Mouse (Mus musculus) spleen, adult 2 months (tissue): ENCODE results near the gene Ifnk. TPM values are rescaled to one million over a fixed set of nuclear protein-coding genes. Genes with fewer than 3 reads are reported as not detected.

Source experiments
- DNase-seq, 2 experiments: peaks; one replicate each; pipeline versions ENCODE4 v3.0.0 to v3.0.0-alpha.2; 2012 to 2021; ENCODE audit warnings: low spot score in 2 of 2, low read depth in 1 of 2
- H3K27ac ChIP-seq: fragments of 200-500 bp; 2 replicates; pipeline ENCODE4 v1.5.1; 2012; ENCODE audit warnings: low read length, inconsistent platforms; ENCODE audit not compliant: insufficient read depth
- H3K27me3 ChIP-seq: fragments of 200-500 bp; 2 replicates; pipeline ENCODE4 v1.6.1; 2012; ENCODE audit warnings: mild to moderate bottlenecking, moderate library complexity, low read length, inconsistent platforms; ENCODE audit not compliant: control insufficient read depth, insufficient read depth
- H3K36me3 ChIP-seq: fragments of 200-500 bp; 2 replicates; pipeline ENCODE4 v1.6.1; 2012; ENCODE audit warnings: mild to moderate bottlenecking, low read length, inconsistent platforms; ENCODE audit not compliant: control insufficient read depth, insufficient read depth
- H3K4me1 ChIP-seq: fragments of 200-500 bp; 2 replicates; pipeline ENCODE4 v1.6.1; 2011; ENCODE audit warnings: inconsistent platforms; ENCODE audit not compliant: control insufficient read depth, insufficient read depth, insufficient read length
- H3K4me3 ChIP-seq: fragments of 200-500 bp; 2 replicates; pipeline ENCODE4 v1.5.1; 2011; ENCODE audit warnings: mild to moderate bottlenecking, inconsistent platforms; ENCODE audit not compliant: insufficient read depth, insufficient read length; ENCODE audit errors: extremely low read depth
- CTCF ChIP-seq: fragments of 200-500 bp; IDR thresholded peaks from 2 replicates; pipeline ENCODE4 v1.5.1; 2011; ENCODE audit warnings: mild to moderate bottlenecking, inconsistent platforms; ENCODE audit not compliant: insufficient read depth, insufficient read length, insufficient replicate concordance; ENCODE audit errors: extremely low read depth
- POLR2A ChIP-seq: fragments of 200-500 bp; IDR thresholded peaks from 2 replicates; pipeline ENCODE4 v1.6.1; 2011; ENCODE audit warnings: low read depth, low read length, inconsistent platforms
- WGBS: fragments of 180-500 bp; shearing (Covaris S2); methylation state at CpG from one replicate; pipeline ENCODE4 v1.1.7; 2018; 5-methylcytosine and 5-hydroxymethylcytosine counted together
- polyA plus RNA-seq: library from polyadenylated mRNA; depleted of rRNA; stranded (reverse); fragments of >200 nt; gene quantifications from 2 replicates; pipeline ENCODE4 v1.2.3, GENCODE M21; 2012

Gene Ifnk
- polyA plus RNA-seq, 1 experiment, result not detected

DNA sequence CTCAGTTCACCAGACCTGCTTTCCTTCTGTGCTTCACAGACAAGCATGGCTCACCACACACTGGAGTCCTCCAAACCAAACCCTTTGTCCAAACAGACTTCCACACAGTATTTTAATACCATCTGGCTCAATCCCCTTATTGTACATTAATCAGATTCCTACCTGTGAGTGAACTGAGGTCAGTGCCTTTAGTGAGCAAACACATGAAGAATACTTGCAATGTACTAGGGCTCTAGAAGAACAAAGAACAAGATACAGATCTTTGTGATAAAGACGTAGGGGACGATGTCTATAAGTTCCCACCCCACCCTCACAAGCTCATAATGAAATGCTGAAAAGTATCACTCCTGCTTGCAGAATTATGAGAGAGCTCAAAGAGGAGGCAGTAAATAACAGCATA, 33.0 kb upstream of the Ifnk start:
- no peak overlapping the region for H3K27ac ChIP-seq
- no peak for TF ChIP-seq POLR2A
- no peak for TF ChIP-seq CTCF
- 70% methylated on average over 2 of the region's 2 CpGs for WGBS
- no peaks in the 10 kb centered on the region; the same call in 1 of the 2 replicates for H3K4me1 ChIP-seq
- H3K36me3 ChIP-seq, result no peaks in the 10 kb centered on the region
- H3K27me3 ChIP-seq, result no peaks in the 10 kb centered on the region
- no peak for DNase-seq
- no peak overlapping the region for H3K4me3 ChIP-seq

DNA sequence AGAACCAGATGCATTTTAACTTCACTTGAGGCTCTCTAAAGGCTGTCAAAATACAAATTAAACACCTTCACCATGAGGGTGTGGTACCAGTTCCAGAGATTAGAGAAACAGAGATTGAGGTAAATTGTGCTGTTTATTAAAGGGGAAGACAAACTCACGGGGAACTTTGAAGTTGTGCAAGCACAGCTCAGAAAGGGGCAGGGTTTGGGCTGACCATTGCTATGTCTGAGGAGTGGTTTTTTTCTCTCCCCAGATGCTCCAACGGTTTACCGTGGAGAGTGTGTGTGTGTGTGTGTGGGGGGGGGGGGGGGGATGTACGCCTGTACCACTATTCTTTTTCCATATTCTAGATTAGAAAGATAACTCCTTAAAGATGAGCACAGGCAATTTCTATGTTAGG, 31.7 kb upstream of the Ifnk start:
- no peak for DNase-seq
- no peak overlapping the region for H3K27ac ChIP-seq
- TF ChIP-seq POLR2A (no peak), CTCF (no peak)
- 61% methylated on average over 4 of the region's 4 CpGs for WGBS
- no peaks in the 10 kb centered on the region for H3K36me3 ChIP-seq
- no peaks in the 10 kb centered on the region for H3K27me3 ChIP-seq
- no peaks in the 10 kb centered on the region; the same call in 1 of the 2 replicates for H3K4me1 ChIP-seq
- no peak overlapping the region for H3K4me3 ChIP-seq

DNA sequence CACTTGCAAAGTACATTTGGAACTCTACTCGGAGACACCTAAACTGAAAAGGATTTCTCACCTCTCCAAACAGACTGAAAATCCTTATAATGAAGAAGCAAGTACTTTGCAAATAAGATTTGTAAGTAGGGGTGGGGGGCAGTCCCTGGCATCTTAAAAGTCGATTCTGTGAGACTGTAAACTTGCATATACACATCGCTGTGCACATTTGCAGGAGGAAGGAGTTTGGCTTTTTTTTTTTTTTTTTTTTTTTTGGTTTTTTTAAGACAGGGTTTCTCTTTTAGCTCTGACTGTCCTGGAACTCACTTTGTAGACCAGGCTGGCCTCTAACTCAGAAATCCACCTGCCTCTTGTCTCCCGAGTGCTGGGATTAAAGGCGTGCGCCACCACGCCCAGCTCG, 31.3 kb upstream of the Ifnk start:
- Histone ChIP-seq H3K36me3 (no peaks in the 10 kb centered on the region), H3K4me3 (no peak overlapping the region), H3K27ac (no peak overlapping the region), H3K4me1 (no peaks in the 10 kb centered on the region; the same call in 1 of the 2 replicates), H3K27me3 (no peaks in the 10 kb centered on the region)
- DNase-seq, result no peak
- no peak for TF ChIP-seq CTCF
- TF ChIP-seq POLR2A, result no peak
- WGBS, result 86% methylated on average over 8 of the region's 8 CpGs

DNA sequence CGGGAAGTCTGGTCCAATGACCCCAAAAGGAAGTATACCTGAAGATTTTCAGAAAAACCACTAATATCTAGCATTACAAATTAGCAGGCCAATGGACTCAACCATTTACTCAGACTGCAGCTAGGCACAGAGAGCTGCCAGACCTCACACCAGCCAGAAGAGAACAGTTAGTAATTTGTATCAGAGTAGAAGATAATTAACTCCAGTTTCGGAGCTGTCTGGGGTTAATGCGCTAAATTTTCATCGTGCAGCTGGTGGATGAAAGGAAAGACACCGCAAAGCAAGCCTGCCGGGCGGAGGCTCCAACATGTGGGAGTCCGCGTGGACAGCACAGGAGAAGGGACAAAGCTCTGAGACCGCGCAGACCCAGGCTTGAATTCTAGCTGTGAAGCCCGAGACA, 30.8 kb upstream of the Ifnk start:
- 88% methylated on average over 12 of the region's 12 CpGs for WGBS
- no peaks in the 10 kb centered on the region; the same call in 1 of the 2 replicates for H3K4me1 ChIP-seq
- H3K4me3 ChIP-seq, result no peak overlapping the region
- no peaks in the 10 kb centered on the region for H3K27me3 ChIP-seq
- no peaks in the 10 kb centered on the region for H3K36me3 ChIP-seq
- H3K27ac ChIP-seq, result no peak overlapping the region
- TF ChIP-seq POLR2A (no peak), CTCF (no peak)
- DNase-seq, result no peak

DNA sequence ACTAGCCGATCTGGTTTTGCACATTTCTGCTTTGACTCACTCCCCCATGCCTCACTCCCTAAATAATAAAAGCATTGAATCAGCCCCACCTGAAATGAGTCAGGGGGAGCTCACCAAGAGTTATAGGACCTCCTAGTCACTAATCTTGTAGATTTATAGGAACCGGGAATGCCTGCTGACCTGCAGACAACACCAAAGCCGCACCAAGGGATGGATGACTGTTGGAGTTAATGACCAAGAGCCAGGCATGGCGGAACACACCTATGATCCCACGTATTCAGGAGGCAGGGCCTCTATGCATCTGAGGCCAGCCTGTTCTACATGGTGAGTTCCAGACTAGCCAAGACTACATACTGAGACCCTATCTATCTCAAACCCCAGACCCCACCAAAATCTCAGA, 28.8 kb upstream of the Ifnk start:
- Histone ChIP-seq H3K27ac (no peak overlapping the region), H3K27me3 (no peaks in the 10 kb centered on the region), H3K4me1 (no peaks in the 10 kb centered on the region), H3K4me3 (no peak overlapping the region), H3K36me3 (no peaks in the 10 kb centered on the region)
- 97% methylated on average over 5 of the region's 5 CpGs for WGBS
- TF ChIP-seq CTCF (no peak), POLR2A (no peak)
- no peak for DNase-seq

DNA sequence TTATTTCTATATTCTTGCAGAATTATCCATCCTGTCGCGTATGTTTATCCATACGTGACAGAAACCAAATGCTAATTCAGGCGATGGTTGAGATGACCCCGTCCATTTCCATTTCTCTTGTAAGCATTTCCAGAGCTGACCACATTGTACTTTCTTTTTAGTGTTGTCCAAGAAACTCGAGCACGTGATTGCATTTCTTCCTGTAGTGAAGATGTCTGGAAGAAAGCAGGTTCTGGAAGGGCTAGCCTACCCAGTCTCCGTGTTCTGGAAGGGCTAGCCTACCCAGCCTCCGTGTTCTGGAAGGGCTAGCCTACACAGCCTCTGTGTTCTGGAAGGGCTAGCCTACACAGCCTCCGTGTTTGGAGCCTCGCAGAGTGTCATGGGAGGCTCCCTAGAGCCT, 27.8 kb upstream of the Ifnk start:
- Histone ChIP-seq H3K36me3 (no peaks in the 10 kb centered on the region), H3K4me3 (no peak overlapping the region), H3K27me3 (no peaks in the 10 kb centered on the region), H3K27ac (no peak overlapping the region), H3K4me1 (no peaks in the 10 kb centered on the region)
- DNase-seq, result no peak
- TF ChIP-seq CTCF, result no peak
- no peak for TF ChIP-seq POLR2A
- 91% methylated on average over 11 of the region's 11 CpGs for whole genome bisulfite sequencing

DNA sequence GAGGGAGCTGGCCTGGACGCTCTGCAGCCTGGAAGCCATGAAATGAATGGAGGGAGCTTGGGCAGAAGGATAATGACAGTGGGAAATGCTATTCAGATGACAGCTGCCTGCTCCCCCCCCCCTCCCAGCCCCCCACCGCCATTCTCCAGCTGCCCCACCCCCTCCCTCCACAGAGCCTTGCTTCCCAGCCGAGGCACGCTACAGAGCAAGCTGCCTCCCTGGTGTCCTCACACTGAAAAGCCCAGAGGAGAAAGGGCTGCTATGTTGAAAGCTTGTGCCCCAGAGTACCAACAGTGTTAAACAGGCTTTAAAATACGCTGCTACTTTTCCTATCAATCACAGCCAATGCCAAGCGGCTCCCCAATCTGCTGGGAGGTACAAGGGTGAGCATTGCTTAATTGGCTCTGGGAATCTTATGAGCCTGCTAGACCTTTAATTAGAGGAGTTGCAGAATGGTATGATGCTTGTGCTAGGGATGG, 26.5 kb upstream of the Ifnk start:
- no peaks in the 10 kb centered on the region for H3K27me3 ChIP-seq
- no peak for DNase-seq
- H3K36me3 ChIP-seq, result no peaks in the 10 kb centered on the region
- no peak overlapping the region for H3K4me3 ChIP-seq
- WGBS, result 79% methylated on average over 6 of the region's 6 CpGs
- no peak overlapping the region for H3K27ac ChIP-seq
- peaks cover 4% of the 10 kb centered on the region for H3K4me1 ChIP-seq
- no peak for TF ChIP-seq CTCF
- no peak for TF ChIP-seq POLR2A

DNA sequence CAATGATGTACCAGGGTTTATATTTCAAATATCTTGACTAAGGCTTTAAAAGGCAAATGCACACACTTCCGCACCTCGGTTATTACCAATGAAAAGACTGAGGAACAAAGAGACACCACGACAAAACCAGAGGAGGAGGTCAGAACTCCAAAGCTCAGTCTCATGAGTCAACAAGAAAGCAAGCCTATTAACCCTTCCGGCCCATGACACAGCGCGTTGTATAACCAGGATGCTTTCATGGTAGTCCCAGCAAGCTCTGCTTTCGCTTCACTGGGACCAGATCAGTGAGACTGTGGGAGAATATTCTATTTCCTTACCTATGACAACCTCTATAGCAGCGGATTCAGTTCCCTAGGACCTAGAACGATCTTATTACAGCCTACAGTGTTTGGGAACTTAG, 25.1 kb upstream of the Ifnk start:
- no peaks in the 10 kb centered on the region for H3K36me3 ChIP-seq
- H3K4me1 ChIP-seq, result peaks cover 14% of the 10 kb centered on the region
- no peaks in the 10 kb centered on the region for H3K27me3 ChIP-seq
- 85% methylated on average over 9 of the region's 9 CpGs for WGBS
- no peak for TF ChIP-seq POLR2A
- TF ChIP-seq CTCF, result no peak
- DNase-seq, result no peak
- H3K4me3 ChIP-seq, result no peak overlapping the region
- H3K27ac ChIP-seq, result no peak overlapping the region
